Mouse (Mus musculus) liver, embryonic 11.5 days (tissue): ENCODE results near the gene Ccdc85b. TPM values are rescaled to one million over a fixed set of nuclear protein-coding genes. Genes with fewer than 3 reads are reported as not detected.
A peak's percentile ranks its signal among the peaks of the same experiment; 100 is the strongest.

Experiments used
- ATAC-seq: fragments of 200-750 bp; cut with Nextera tagmentation; replicated peaks from 2 replicates; pipeline ENCODE4 v1.8.0; 2017; ENCODE audit warnings: moderate number of reproducible peaks, mild to moderate bottlenecking, moderate TSS enrichment, moderate library complexity; ENCODE audit not compliant: low FRiP score
- DNase-seq: peaks from one replicate; pipeline ENCODE4 v3.0.0-alpha.2; 2017; ENCODE audit warnings: low spot score
- H3K27ac ChIP-seq: fragments of 300-500 bp; sonication (generic); 2 replicates; pipeline ENCODE4 v1.5.1; 2014; ENCODE audit warnings: mild to moderate bottlenecking, low read depth, low read length, control low read depth
- H3K27me3 ChIP-seq: fragments of 300-500 bp; sonication (generic); replicated peaks from 2 replicates; pipeline ENCODE4 v1.6.1; 2014; ENCODE audit warnings: low read length, mixed read lengths; ENCODE audit not compliant: control insufficient read depth, insufficient read depth
- H3K36me3 ChIP-seq: fragments of 300-500 bp; sonication (generic); 2 replicates; pipeline ENCODE4 v1.6.1; 2014; ENCODE audit warnings: mild to moderate bottlenecking, low read length, moderate library complexity, mixed read lengths; ENCODE audit not compliant: control insufficient read depth, insufficient read depth
- H3K4me1 ChIP-seq: fragments of 300-500 bp; sonication (generic); replicated peaks from 2 replicates; pipeline ENCODE4 v1.6.1; 2014; ENCODE audit warnings: low read length, mixed read lengths; ENCODE audit not compliant: control insufficient read depth, insufficient read depth
- H3K4me2 ChIP-seq: fragments of 300-500 bp; sonication (generic); 2 replicates; pipeline ENCODE4 v1.6.1; 2014; ENCODE audit warnings: mild to moderate bottlenecking, control low read depth, moderate library complexity
- H3K4me3 ChIP-seq: fragments of 300-500 bp; sonication (generic); 2 replicates; pipeline ENCODE4 v1.5.1; 2014; ENCODE audit warnings: low read depth, low read length, control low read depth
- H3K9ac ChIP-seq: fragments of 300-500 bp; sonication (generic); 2 replicates; pipeline ENCODE4 v1.6.1; 2014; ENCODE audit warnings: low read depth, low read length, control low read depth
- H3K9me3 ChIP-seq: fragments of 300-500 bp; sonication (generic); 2 replicates; pipeline ENCODE4 v1.6.1; 2016; ENCODE audit warnings: low read length, inconsistent platforms, mixed read lengths; ENCODE audit not compliant: control insufficient read depth
- WGBS: fragments of 180-500 bp; shearing (Covaris S2); extraction: QIAGEN DNeasy Blood & Tissue Kit; methylation state at CpG from one replicate; pipeline ENCODE4 v1.1.7; 2014; 5-methylcytosine and 5-hydroxymethylcytosine counted together
- polyA plus RNA-seq: library from polyadenylated mRNA; unstranded; fragments of >200 nt; fragmentation: Nextera tagmentation; extraction: Ambion mirVana; gene quantifications from 2 replicates; pipeline ENCODE4 v1.2.1, GENCODE M21; 2014

Gene Ccdc85b
- polyA plus RNA-seq, 1 experiment from 2014 or later = 6.3 TPM

- Histone ChIP-seq H3K27me3 (no peaks in the 10 kb centered on the region), H3K4me3 (peak overlapping the region; percentile 87; the same call in 1 of the 2 replicates), H3K4me1 (peaks cover 25% of the 10 kb centered on the region), H3K27ac (no peak overlapping the region), H3K36me3 (0 out of 2 replicates have a peak, but pooled peaks cover 2% of the 10 kb centered on the region), H3K9ac (no peak overlapping the region), H3K4me2 (peak overlapping the region; percentile 90), H3K9me3 (no peaks in the 10 kb centered on the region)
- no peak for ATAC-seq
- 78% methylated on average over 12 of the region's 12 CpGs for WGBS
- no peak for DNase-seq
Observed at GRCm38 (mm10) chr19:5455037-5455436, 2.7 kb downstream of the Ccdc85b start.

GRCm38 (mm10) chr19:5451766-5452165 lies 5.9 kb downstream of the Ccdc85b start:
- Histone ChIP-seq H3K4me2 (no peak overlapping the region), H3K9ac (no peak overlapping the region), H3K27me3 (peaks cover 25% of the 10 kb centered on the region), H3K4me1 (peaks cover 33% of the 10 kb centered on the region), H3K36me3 (0 out of 2 replicates have a peak, but pooled peaks cover 2% of the 10 kb centered on the region), H3K4me3 (no peak overlapping the region), H3K27ac (no peak overlapping the region), H3K9me3 (no peaks in the 10 kb centered on the region)
- 68% methylated on average over 6 of the region's 6 CpGs for WGBS
- no peak for ATAC-seq
- no peak for DNase-seq

- H3K27ac ChIP-seq = no peak overlapping the region
- no peak for DNase-seq
- no peak overlapping the region for H3K4me2 ChIP-seq
- no peak overlapping the region for H3K4me3 ChIP-seq
- no peak overlapping the region for H3K9ac ChIP-seq
- H3K27me3 ChIP-seq = peaks cover 30% of the 10 kb centered on the region
- ATAC-seq = no peak
- H3K9me3 ChIP-seq = no peaks in the 10 kb centered on the region
- peaks cover 15% of the 10 kb centered on the region for H3K4me1 ChIP-seq
- 78% methylated on average over 3 of the region's 3 CpGs for WGBS
- H3K36me3 ChIP-seq = 0 out of 2 replicates have a peak, but pooled peaks cover 2% of the 10 kb centered on the region
Observed at GRCm38 (mm10) chr19:5449673-5450072, 8.0 kb downstream of the Ccdc85b start.

DNA sequence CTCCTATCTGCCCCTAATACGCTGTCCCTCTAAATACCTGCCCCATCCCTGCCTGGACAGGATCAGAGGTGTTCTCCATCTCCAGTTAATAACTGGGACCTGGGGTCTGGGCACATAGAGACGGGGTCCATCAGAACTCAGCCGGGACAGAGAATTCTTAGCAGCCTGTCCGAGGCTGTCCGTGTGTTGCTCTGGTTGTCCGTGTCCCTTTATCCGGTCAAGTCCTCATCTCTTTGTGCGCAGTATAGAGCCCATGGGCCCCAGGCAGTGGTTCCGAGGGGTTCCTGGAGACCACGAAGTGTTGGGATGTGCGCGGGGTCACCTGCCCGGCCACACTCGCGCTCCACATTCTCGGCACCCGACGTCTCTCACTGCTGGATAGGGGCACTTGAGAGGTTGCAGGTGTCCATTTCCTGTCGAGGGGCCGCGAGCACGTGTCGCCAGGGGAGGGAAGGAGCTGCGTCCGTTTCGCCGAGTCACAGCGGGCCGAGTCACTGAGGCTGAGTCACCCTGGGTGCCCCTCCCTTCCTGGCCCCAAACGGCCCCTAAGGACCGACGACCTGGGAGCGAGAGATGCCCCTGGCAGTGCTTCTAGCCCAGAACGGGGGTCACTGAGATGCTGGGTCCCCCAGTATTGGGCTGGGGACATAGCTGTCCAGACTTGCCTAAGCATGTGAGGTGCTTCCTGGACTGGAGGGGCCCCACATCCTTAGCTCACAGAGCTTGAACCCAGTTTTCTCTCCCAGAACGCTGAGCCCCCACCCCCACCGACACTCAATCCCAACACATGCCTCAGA lies 9.1 kb downstream of the Ccdc85b start:
- H3K4me2 ChIP-seq = peak overlapping the region; percentile 99
- ATAC-seq = peak; percentile 60
- DNase-seq = peak; percentile 64
- H3K36me3 ChIP-seq = no peaks in the 10 kb centered on the region
- H3K4me1 ChIP-seq = peaks cover 15% of the 10 kb centered on the region
- peak overlapping the region; percentile 46; the same call in 1 of the 2 replicates for H3K9ac ChIP-seq
- H3K4me3 ChIP-seq = peak overlapping the region; percentile 64
- H3K9me3 ChIP-seq = no peaks in the 10 kb centered on the region
- peaks cover 33% of the 10 kb centered on the region for H3K27me3 ChIP-seq
- H3K27ac ChIP-seq = no peak overlapping the region
- 6% methylated on average over 36 of the region's 36 CpGs for WGBS

GRCm38 (mm10) chr19:5447515-5448353 lies 10.0 kb downstream of the Ccdc85b start, which contains the start of gene Fosl1:
Gene Fosl1, plus strand, starts transcription at chr19:5447547.
- Histone ChIP-seq H3K36me3 (no peaks in the 10 kb centered on the region), H3K27me3 (peaks cover 33% of the 10 kb centered on the region), H3K9ac (peak within 1 kb of the TSS; percentile 46), H3K9me3 (no peaks in the 10 kb centered on the region), H3K4me2 (peak within 1 kb of the TSS; percentile 99), H3K4me1 (peaks cover 15% of the 10 kb centered on the region), H3K27ac (no peak within 1 kb of the TSS; the same call in 1 of the 2 replicates), H3K4me3 (peak within 1 kb of the TSS; percentile 64)
- DNase-seq (peak; percentile 75), ATAC-seq (peak; percentile 66)
- WGBS = under 1% methylated on average over 70 of the region's 70 CpGs

GRCm38 (mm10) chr19:5445747-5446146 lies 11.9 kb downstream of the Ccdc85b start:
- Histone ChIP-seq H3K9ac (no peak overlapping the region), H3K4me1 (peaks cover 15% of the 10 kb centered on the region), H3K27me3 (peaks cover 33% of the 10 kb centered on the region), H3K4me2 (no peak overlapping the region), H3K27ac (no peak overlapping the region), H3K9me3 (no peaks in the 10 kb centered on the region), H3K36me3 (no peaks in the 10 kb centered on the region), H3K4me3 (no peak overlapping the region)
- DNase-seq = no peak
- 85% methylated on average over 5 of the region's 5 CpGs for WGBS
- ATAC-seq = no peak

- Histone ChIP-seq H3K9me3 (peaks cover 5% of the 10 kb centered on the region; the same call in 1 of the 2 replicates), H3K9ac (no peak overlapping the region), H3K4me1 (peaks cover 15% of the 10 kb centered on the region), H3K4me2 (no peak overlapping the region), H3K27ac (no peak overlapping the region), H3K27me3 (peaks cover 33% of the 10 kb centered on the region), H3K4me3 (no peak overlapping the region), H3K36me3 (no peaks in the 10 kb centered on the region)
- no peak for DNase-seq
- no peak for ATAC-seq
- 27% methylated on average over 7 of the region's 7 CpGs for WGBS
Observed at GRCm38 (mm10) chr19:5444954-5445353, 12.7 kb downstream of the Ccdc85b start.

GRCm38 (mm10) chr19:5444371-5444908 lies 13.3 kb downstream of the Ccdc85b start:
- Histone ChIP-seq H3K9me3 (peaks cover 5% of the 10 kb centered on the region; the same call in 1 of the 2 replicates), H3K4me2 (no peak overlapping the region)

More at GRCm38 (mm10) chr19:5444371-5444908, 13.3 kb downstream of the Ccdc85b start:
- Histone ChIP-seq H3K27ac (no peak overlapping the region), H3K9ac (no peak overlapping the region), H3K4me3 (no peak overlapping the region), H3K27me3 (peaks cover 32% of the 10 kb centered on the region), H3K4me1 (peaks cover 15% of the 10 kb centered on the region), H3K36me3 (no peaks in the 10 kb centered on the region)
- WGBS = 61% methylated on average over 9 of the region's 9 CpGs
- no peak for DNase-seq
- no peak for ATAC-seq
